Mouse (Mus musculus): Measurements from ENCODE around the gene Tfcp2.
A peak's percentile ranks its signal among the peaks of the same experiment; 100 is the strongest.

The Tfcp2 gene

DNA sequence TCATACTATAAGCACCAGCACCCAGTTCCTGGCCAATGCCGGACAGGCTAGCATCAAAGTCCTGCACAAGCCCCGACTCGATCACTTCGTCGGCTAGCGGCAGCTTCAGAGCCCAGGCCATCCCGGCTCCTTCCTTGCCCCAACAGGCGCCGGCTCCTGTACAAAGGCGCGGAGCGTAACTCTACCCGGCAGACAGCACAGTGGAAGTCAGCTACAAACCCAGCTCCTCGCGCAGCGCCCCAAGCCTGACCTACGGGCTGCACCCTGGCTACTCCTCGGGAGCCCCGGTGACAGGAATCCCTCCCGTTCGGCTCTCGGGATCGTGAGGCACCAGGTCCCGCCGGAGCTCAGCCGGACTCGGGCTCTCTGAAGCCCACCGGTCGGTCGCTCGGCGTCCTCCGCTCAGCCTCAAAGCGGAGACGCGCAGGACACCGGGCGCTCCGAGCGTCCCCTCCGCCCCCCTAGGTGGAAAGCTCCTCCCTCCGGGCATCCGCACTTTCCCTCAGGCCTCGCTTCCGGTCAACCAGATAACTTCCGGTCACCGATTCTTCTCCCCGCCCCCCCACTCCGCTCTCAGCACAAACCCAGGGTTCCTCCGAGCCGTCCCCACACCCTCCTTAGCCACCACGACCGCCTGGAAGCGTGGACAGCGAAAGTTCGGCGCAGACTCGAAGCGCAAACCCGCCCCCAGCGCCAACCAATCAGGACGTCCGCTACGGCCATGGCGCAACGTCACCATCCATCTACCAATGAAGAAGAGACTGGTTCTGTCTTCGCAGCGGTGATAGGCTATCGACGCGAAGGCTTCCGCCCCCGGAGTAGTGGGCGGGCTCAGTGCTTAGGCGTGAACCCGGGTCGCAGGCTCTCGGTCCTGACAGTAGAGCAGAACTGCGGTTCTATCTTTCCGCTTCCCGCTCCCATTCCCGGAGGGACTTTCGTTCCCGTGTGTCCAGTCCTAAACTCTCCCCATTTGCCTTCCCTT lies at the start of gene Tfcp2:
Gene Tfcp2 (minus strand): TSS at position 683 of the 982 bp plus-strand sequence.
- DNase-seq (ENCODE audit: low spot score), result peak; percentile 99

DNA sequence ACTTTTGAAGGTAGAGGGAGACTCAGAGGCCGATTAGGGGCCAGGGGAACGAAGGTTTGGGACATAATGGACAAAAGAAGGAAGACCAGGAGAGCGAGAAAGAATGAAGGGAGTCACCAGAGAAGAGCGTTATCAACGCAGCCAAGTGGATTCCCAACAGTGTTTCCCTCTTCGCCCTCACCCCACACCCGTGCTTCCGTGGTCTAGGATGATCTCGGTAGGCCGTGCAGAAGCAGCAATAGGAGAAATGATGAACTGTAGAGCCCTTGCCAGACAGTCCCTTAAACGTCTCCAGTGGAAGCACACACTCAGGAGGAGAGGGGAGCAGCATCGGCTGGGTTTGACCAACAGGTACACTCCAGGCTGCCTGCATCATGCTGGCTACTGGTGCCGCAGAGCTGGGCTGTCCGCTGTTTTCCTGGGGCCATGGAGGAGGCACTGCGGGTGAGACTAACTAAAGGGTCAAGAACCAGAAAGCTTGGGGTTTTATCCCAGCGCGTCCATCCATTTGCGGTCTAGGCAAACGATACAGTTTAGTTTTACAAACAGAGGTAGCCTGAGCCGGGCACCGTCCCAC lies 49.0 kb upstream of the Tfcp2 start:
- no peak for DNase-seq (ENCODE audit: low spot score)

DNA sequence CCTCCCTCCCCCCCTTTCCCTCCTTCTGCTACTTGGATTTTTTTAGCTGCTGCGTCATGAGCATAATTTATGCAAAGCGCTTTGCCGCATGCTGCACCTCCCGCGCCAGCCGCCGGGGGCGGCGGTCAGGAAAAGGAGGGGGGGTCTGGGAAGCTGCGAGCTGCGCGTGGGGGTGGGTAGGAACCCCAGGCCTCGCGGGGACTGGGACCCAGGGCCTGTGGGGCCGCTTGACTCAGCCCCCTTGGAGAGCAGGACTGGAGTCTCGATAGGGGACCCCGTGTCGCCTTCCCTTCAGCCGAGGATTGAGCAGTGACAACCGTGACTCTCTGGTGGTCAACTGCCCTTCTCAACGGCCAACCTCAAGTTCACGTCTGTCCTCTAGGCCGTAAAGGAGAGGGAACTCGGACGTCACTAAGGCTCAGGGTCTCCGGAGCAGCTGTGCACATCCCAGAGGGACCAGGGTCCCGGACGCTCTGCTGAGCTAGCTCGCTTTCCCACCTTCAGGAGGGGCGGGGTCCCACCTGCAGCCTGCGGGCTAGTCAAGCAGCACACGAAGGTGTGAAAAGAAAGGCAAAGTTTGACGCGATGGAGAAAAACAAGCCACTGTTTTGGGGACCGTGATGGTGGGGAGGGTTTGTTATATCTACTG lies 48.4 kb upstream of the Tfcp2 start:
- DNase-seq (ENCODE audit: low spot score), result peak; percentile 83

DNA sequence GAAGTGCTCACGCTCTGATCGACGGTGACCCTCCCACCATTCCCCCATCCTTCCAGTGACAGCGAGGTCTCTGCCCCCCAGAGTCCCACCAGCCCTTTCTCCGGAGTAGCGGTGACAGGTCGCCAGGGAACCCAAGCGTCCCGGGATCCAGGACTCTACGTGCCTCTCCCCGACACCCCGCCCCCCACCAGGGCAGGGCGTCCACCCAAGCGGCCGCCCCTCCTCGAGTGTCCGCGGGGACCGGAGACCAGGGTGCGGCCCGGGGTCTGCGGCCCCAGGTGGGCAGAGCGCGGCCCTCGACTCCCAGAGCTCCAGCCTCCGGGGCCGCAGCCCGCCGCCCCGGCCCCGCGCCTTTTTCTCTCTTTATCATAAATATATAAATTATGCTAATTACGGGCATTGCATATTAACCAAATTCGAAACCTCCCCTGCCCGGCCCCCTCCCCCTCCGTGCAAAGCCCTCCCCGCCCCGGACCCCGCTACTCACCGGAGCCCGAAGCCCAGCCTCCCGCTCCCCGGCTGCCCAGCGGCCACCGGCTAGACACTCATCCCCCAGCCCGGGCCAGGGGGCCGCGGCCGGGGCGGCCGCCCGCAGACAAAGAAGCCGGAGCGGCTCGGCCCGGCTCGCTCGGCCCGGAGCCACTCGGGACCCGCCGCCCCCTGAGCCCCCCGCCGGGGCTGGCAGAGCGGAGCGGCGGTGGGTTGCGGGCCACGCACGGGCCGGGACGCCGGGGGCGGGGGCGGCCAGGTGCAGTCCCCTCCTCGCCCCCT lies 47.7 kb upstream of the Tfcp2 start, which contains the start of gene Pou6f1:
Gene Pou6f1 (minus strand): TSS at position 709 of the 771 bp plus-strand sequence.
- peak; percentile 30 for DNase-seq (ENCODE audit: low spot score)

DNA sequence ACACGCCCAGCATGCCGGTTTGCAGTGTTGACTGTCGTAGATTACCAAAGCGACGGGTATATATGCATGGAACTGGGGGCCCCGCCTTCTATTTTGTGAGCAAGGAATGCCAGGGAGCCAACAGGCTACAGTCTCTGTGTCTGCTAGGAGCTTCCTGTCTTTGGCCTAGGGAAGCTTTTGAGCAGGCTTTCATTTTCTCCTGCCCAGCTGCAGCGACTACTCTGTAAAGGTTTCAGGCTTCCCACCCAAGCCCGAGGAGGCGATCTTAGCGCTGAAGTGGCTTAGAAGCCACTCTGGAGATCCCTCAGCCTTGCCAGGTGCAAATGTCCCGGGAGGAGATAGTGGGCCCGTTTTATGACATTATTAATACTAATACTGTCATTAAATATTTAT lies 47.1 kb upstream of the Tfcp2 start:
- peak; percentile 66 for DNase-seq (ENCODE audit: low spot score)

DNA sequence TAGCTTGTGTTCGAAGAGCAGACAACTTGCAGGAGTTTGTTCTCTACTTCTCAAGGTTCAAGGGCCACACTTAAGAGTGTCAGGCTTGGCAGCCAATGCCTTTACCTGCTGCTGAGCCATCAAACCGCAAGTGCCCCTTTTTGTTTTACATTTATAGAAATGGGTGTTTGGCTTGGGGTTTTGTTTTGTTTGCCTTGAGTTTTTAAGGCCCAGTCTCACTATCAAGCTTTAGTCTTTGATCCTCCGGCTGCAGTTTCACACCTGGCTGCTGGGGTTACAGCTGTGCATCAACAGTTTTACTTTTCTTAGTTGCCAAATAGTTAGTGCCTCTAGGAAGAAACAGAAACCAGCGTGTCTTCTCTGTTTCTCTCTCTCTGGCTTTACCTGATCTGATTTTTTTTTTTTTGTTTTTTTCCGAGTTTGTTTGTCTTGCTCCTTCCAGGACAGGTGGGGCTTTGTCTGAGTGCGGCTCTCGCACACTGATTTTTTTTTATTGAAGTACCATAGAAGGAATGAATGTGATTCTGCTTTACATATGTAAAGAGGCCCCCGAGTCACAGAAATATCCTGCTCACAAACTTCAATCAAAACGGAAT lies 46.6 kb upstream of the Tfcp2 start:
- no peak for DNase-seq (ENCODE audit: low spot score)

DNA sequence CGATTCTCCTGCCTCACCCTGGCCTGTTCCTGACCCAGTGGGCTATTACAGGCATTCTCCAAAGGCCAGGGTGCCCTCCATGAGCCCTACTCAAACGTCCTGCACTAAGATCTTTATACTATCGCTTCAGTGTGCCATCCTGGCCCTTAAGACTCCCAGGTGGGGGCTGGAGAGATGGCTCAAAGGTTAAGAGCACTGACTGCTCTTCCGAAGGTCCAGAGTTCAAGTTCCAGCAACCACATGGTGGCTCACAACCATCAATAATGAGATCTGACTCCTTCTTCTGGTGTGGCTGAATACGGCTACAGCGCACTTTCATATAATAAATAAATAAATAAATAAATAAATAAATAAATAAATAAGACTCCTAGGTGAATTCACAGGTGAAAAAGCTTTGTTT lies 41.0 kb upstream of the Tfcp2 start:
- no peak for DNase-seq (ENCODE audit: low spot score)

DNA sequence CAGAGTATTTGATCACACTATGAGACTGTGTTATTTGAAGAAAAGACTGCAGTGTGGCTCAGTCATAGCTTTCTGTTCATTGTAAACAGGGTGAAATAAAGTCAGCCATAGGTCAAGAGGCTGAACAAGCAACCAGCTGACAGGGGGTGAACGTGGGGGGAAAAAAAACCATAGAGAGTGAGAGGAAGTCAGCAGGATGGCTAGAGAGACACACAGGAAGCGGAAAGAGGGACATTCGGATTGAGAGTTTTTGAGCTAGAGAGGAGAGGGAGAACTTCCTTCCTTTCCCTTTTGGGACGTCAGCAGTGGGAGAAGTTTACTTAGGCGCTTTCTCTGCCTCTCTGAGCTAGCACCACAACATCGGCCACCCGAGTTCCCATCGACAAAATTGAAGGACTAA lies 38.6 kb upstream of the Tfcp2 start:
- DNase-seq (ENCODE audit: low spot score), result no peak

DNA sequence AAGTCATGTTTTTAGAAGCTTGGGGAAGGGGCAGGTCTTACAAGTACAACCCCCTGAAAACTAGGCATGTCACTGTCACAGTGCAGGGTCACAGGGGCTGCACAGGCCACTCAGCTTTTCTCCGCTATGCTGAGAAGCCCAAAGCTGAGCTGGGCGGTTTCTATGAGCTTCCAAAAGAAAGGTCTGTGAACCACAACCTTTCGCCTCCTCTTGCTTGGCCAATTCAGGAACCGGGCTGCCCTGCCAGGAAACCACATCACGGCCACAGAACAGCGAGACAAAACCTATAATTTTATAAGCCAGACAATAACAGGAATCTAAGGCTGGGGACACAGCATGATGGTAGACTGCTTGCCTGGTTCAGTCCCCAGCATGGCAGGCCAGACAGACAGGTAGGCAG lies 36.5 kb upstream of the Tfcp2 start:
- DNase-seq (ENCODE audit: low spot score), result no peak

DNA sequence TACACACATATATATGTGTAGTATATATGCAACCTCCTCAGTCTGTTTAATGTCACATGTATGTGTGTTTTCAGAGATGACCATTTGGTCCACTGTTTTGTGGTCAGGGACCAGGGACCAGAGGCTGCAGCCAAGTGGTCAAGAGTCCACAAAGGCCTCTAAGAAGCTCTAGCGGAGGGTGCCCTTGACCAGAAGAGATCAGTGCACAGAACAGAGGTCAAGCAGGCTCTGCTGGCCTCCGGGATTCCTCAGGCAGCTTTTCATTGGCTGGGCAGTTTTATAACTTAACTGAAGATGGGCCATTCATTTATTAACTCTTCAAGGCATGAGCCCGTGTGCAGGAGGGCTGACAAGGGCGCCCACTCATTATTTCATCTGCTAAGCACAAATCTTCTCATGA lies 35.4 kb upstream of the Tfcp2 start:
- no peak for DNase-seq (ENCODE audit: low spot score)

DNA sequence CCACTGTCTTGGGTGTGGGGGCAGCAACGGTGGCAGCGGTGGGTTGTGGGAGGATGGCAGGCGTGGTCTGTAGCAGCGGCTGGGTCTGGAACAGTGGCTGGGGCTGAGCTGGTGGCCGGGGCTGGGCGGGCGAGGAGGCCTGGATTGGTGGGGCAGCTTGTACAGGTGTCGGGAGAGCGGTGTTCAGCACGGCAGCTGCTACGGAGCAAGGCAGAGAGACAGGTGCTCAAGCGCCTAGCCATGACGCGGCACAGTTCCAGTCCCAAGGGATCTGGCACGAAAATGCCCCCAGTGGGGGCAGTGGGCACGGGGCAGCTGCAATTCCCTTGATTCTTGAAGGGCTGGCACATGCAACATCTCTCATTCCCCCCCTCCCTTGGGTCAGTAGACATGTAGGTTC lies 34.1 kb upstream of the Tfcp2 start:
- DNase-seq (ENCODE audit: low spot score), result no peak

DNA sequence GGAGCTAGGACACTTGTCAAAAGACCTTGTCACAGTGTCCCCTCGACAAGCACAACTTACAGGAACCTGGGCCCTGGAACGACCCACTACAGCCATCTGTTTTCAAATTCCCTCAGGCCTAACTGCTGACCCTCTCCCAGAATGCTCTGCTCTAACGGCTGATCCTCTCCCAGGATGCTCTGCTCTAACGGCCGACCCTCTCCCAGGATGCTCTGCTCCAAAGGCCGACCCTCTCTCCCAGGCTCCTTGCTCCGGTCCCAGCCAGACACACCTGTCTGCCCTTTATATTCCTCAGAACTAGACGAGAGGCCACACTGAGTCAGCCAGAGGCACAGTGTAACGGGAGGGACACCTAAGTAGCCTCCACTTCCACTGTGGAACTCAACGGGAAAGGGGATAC lies 28.3 kb upstream of the Tfcp2 start:
- DNase-seq (ENCODE audit: low spot score), result no peak

DNA sequence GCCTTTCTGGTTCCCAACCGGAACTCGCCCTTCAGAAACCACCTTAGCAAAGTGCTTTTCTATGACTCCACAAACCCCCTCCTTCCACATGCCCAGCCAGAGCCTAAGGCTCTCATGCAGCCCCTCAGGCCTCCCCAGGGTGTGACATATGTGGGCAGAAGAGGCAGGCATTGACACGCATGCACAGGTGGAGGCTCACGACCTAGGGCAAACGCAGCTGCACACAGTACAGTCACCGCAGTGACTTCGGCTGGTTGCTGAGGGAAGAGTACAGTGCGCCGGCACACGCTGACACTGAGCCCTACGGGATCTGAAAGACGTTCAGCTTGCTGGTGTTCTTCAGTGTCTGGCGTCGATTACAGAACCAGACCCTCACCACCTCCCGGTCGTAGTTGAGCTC lies 26.2 kb upstream of the Tfcp2 start:
- DNase-seq (ENCODE audit: low spot score), result no peak

DNA sequence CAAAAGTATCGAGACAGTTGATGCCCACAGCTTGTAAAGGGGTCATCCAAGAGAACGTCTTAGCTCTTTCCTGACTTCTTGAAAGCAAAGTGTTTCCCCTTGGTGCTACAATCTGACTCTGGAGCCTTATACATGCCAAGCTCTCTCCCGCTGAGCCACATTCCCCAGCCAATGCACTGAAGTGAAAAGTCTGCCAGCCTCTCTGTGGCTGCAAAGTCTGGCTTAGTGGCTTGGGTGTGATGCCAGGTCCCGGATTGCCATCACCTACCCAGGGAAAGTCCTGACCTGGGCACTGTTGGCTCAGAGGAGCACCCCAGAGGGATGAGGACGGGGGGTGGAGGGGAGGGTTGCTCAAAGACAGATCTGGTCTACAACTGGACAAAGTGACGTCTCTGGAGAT lies 25.0 kb upstream of the Tfcp2 start:
- DNase-seq (ENCODE audit: low spot score), result no peak

DNA sequence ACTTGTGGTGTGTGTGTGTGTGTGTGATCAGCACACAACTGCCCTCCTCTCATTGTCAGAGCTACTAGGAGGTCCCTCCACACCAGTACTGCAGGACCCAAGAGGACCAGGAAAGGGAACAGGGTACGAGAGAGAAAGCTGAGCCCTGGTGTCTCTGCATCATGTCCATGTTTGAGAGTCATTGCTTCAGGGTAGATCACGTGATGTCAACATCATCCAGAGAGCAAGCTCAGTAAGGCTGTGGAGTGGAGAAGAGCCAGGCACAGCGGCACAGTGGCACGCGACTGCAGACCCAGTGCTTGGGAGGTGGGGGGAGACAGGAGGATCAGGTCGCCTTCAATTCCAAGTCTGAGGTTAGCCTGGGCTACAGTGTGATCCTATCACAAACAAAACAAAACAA lies 24.6 kb upstream of the Tfcp2 start:
- no peak for DNase-seq (ENCODE audit: low spot score)

DNA sequence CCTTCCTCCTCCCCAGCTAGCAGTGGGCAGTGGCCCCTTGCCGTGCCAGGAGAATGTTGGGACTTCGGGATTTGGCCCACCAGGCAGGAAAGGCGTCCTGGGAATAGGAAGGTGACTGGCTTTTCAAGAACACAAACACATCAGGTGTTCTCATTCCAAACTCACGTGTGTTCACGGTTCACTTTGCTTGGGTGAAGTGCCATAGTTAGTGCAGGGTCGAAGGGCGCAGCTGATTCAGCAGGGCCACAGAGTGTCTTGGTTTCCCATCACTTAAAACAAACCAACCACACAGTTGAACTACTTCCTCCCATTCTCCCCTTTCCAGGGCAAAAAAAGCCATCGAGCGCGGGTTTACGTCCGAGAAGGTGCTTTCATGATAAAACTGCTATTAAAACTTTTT lies 23.6 kb upstream of the Tfcp2 start:
- DNase-seq (ENCODE audit: low spot score), result no peak

DNA sequence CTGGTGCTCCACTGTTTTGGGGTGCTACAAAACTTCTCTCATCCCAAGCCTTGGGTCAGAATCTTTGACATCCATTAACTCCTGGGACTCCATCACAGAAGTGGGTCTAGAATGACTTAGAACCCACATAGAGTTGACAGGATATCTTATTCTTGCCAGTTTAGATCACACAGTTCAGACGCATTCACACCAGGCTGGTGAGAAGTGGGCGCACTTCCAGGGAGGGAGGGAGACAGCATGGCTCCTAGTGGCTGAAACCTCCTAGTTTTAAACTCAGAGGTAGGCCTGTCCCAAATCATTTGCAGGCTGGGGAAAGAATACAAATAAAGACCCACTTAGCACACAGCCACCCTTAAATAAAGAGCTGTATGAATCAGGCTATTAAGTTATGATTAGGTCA lies 22.6 kb upstream of the Tfcp2 start:
- DNase-seq (ENCODE audit: low spot score), result no peak

DNA sequence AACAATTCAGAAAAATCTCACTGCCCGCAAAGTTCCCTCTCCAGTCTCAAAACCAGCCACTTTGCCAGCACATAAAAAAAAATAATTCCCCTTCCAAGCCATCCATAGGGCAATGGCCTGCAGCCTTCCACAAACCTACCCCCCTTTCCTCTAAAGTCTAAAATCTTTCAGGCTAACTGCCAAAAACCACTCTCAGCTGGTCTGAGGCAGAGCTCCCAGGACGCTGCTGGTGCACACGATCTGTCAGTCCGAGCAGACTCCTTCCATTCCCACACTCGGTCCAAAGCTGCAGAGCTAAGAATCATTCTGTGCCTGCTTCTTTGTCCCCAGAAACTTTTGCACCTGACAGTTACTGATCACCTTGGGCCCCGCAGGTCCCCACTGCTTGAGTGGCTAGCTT lies 22.1 kb upstream of the Tfcp2 start:
- DNase-seq (ENCODE audit: low spot score), result no peak

DNA sequence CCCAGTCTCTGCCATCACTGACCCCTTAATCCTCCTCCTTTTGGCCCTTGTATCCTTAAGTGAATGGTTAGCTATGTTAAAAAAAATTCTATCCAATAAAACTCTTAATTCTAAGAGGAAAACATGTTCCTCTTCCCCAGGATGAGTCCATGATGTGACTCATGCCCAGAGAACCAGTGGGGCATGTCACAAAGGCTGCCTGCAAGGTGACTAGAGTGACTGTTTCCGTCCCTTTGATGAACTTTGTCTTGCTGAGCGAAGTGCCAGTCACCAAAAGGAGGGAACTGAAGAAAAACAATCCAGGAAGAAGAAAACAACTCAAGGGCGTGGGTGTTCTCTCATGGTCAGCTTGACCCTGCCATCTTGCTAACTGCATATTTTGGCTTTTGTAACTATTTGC lies 17.4 kb upstream of the Tfcp2 start:
- DNase-seq (ENCODE audit: low spot score), result no peak

DNA sequence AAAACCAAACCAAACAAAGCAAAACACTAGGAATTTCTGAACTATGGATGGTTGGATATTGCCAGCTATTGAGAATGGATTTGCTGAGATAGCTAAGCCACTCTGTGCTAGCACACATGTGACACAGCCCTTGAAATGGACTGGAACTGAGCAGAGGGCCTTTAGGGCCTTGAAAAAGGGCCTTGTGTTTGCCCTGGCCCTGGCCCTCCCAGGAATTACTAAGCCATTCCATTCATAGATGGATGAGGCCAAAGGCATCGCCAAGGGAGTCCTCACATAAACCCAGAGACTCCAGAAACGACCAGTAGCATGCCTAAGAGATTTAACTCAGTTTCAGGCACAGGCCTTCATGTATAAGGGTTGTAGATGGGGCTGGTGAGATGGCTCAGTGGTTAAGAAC lies 14.7 kb upstream of the Tfcp2 start:
- DNase-seq (ENCODE audit: low spot score), result no peak

DNA sequence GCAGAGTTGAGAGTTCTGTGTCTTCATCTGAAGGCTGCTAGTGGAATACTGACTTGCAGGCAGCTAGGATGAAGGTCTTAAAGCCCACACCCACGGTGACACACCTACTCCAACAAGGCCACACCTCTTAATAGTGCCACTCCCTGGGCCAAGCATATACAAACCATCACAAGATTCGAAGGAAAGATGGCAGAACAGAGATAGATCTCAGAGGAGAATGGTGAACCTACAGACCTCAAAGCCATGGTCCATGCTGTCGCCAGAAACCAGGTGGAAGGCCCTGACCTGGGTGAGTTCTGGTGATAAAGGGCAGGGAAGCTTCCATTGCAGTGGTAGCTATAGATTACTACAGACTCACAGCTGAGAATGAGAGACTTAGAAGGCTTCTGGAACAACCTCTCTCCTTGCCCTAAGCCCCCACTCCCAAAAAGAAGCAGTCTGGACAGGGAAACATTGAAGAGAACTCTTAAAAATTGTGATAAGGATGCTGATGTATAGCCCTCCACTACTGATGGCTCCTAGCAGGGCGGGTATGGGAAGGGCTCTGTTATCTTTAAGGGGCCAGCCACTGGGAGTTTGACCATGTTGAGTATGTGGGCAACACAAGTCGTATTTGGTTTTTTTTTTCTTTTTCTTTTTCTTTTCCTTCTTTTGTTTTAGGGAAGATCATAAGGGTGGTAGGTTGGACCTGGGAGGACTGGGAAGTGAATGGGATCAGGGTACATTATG lies 6.1 kb upstream of the Tfcp2 start:
- DNase-seq (ENCODE audit: low spot score), result no peak

All from embryo, embryonic 10.5 days (tissue).